Mouse (Mus musculus) MEL-GATA-1-ER (cell line): ENCODE measurements around the gene Trmt44.

ENCODE experiments used
- DNase-seq: peaks from one replicate; pipeline ENCODE4 v3.0.0-alpha.2; 2012; ENCODE audit warnings: low read depth; ENCODE audit errors: extremely low read depth

The Trmt44 gene

GRCm38 (mm10) chr5:35541059-35541790, 33.6 kb downstream of the Trmt44 start:
- no peak for DNase-seq

- DNase-seq = no peak
These were observed 34.3 kb downstream of the Trmt44 start for GRCm38 (mm10) chr5:35540555-35540954.

GRCm38 (mm10) chr5:35539576-35539975, 35.3 kb downstream of the Trmt44 start:
- no peak for DNase-seq

DNA sequence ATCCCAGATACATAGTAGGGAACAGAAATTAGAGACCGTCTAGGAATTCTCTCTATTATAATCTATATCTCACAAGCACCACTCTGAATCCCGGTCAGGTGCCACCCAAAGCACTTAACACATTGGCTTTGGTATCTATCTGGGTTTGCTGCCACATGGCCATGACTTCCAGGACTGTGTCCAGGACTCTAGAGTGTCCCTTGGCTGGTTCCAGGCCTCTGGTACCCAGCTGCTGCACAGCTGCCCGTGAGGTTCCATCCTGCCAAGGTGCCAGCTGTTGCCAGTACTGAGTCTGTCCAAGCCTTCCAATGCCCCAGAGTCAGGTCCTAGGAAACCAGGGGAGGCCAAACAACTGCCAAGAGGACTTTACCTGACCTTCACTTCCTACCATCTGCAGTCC, 36.8 kb downstream of the Trmt44 start:
- no peak for DNase-seq

- DNase-seq = no peak
These were observed 37.4 kb downstream of the Trmt44 start for GRCm38 (mm10) chr5:35537474-35537873.

- no peak for DNase-seq
These were observed 38.6 kb downstream of the Trmt44 start for GRCm38 (mm10) chr5:35536271-35536670.

GRCm38 (mm10) chr5:35531586-35531985, 43.3 kb downstream of the Trmt44 start:
- DNase-seq = no peak

DNA sequence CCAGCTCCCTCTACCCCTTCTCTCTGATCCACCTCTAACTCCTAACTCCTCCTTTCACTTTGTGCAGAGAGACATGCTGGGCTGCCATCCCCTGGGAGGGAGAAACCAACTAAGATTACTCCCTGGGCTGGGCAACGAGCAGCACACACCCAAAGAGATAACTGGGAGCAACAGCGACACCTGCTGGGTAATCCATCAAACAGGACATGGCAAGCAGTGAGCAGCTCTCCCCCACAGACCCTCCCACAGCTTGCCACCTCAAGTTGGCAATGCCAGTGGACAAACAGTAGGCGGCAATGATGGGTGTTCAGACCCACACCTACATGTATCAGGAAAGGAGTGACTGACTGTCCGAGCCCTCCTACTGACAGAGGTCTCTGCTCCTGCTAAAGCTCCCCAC, 44.4 kb downstream of the Trmt44 start:
- no peak for DNase-seq

GRCm38 (mm10) chr5:35525469-35526123, 49.3 kb downstream of the Trmt44 start, which contains the start of gene Cpz:
Gene Cpz, minus strand, starts transcription at chr5:35525698.
- DNase-seq = no peak

DNA sequence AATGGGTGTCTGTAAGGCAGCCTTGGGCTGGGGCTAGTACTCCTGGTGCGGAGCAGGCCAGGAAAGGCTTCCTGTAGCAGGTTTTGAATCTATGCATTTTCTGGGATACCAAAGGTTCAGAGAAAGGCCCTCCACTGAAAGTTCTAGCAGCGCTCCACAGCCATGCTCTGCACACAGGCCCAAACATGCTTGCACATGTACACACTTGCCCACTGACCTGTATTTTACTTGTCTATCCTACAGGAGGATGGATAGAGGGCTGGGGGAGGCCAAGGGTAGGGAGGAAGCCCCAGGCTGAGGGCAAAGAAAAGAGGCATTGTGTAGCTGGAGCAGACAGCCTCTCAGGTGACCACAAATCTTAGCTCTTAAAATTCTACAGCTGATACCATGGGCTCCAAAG, 50.5 kb downstream of the Trmt44 start:
- no peak for DNase-seq

GRCm38 (mm10) chr5:35523735-35524134, 51.1 kb downstream of the Trmt44 start:
- DNase-seq = no peak

- DNase-seq = no peak
These were observed 58.1 kb downstream of the Trmt44 start for GRCm38 (mm10) chr5:35516781-35517180.

- no peak for DNase-seq
These were observed 64.3 kb downstream of the Trmt44 start for GRCm38 (mm10) chr5:35510589-35510988.
